Mouse (Mus musculus): ENCODE measurements around the gene Plekhh1. TPM values are rescaled to one million over a fixed set of nuclear protein-coding genes. Genes with fewer than 3 reads are reported as not detected.

The Plekhh1 gene
- polyA plus RNA-seq, 1 experiment, result not detected

- TF ChIP-seq GATA1 (IDR thresholded peaks at IDR 0.05; ENCODE audit: low read length), result no peak
These were observed 23.1 kb downstream of the Plekhh1 start for GRCm38 (mm10) chr12:79052073-79052472.

GRCm38 (mm10) chr12:79055276-79055675 is 26.3 kb downstream of the Plekhh1 start:
- no peak for TF ChIP-seq GATA1 (IDR thresholded peaks at IDR 0.05; ENCODE audit: low read length)

GRCm38 (mm10) chr12:79059573-79059972 is 30.6 kb downstream of the Plekhh1 start:
- no peak for TF ChIP-seq GATA1 (IDR thresholded peaks at IDR 0.05; ENCODE audit: low read length)

GRCm38 (mm10) chr12:79060134-79060533 is 31.2 kb downstream of the Plekhh1 start:
- no peak for TF ChIP-seq GATA1 (IDR thresholded peaks at IDR 0.05; ENCODE audit: low read length)

GRCm38 (mm10) chr12:79060766-79061652 is 32.0 kb downstream of the Plekhh1 start:
- TF ChIP-seq GATA1 (IDR thresholded peaks at IDR 0.05; ENCODE audit: low read length), result no peak

- no peak for TF ChIP-seq GATA1 (IDR thresholded peaks at IDR 0.05; ENCODE audit: low read length)
These were observed 35.5 kb downstream of the Plekhh1 start for GRCm38 (mm10) chr12:79064451-79064850.

- no peak for TF ChIP-seq GATA1 (IDR thresholded peaks at IDR 0.05; ENCODE audit: low read length)
These were observed 37.5 kb downstream of the Plekhh1 start for GRCm38 (mm10) chr12:79066431-79066830.

- TF ChIP-seq GATA1 (IDR thresholded peaks at IDR 0.05; ENCODE audit: low read length), result no peak
These were observed 38.6 kb downstream of the Plekhh1 start for GRCm38 (mm10) chr12:79067526-79067925.

- TF ChIP-seq GATA1 (IDR thresholded peaks at IDR 0.05; ENCODE audit: low read length), result no peak
These were observed 39.3 kb downstream of the Plekhh1 start for GRCm38 (mm10) chr12:79068306-79068705.

GRCm38 (mm10) chr12:79069187-79069608 is 40.2 kb downstream of the Plekhh1 start:
- no peak for TF ChIP-seq GATA1 (IDR thresholded peaks at IDR 0.05; ENCODE audit: low read length)

GRCm38 (mm10) chr12:79069916-79070315 is 41.0 kb downstream of the Plekhh1 start:
- no peak for TF ChIP-seq GATA1 (IDR thresholded peaks at IDR 0.05; ENCODE audit: low read length)

- TF ChIP-seq GATA1 (IDR thresholded peaks at IDR 0.05; ENCODE audit: low read length), result no peak
These were observed 41.9 kb downstream of the Plekhh1 start for GRCm38 (mm10) chr12:79070736-79071333.

GRCm38 (mm10) chr12:79072576-79072975 is 43.6 kb downstream of the Plekhh1 start:
- TF ChIP-seq GATA1 (IDR thresholded peaks at IDR 0.05; ENCODE audit: low read length), result no peak

- TF ChIP-seq GATA1 (IDR thresholded peaks at IDR 0.05; ENCODE audit: low read length), result no peak
These were observed 44.4 kb downstream of the Plekhh1 start for GRCm38 (mm10) chr12:79073362-79073761.

- no peak for TF ChIP-seq GATA1 (IDR thresholded peaks at IDR 0.05; ENCODE audit: low read length)
These were observed 60.3 kb downstream of the Plekhh1 start, which contains the start of gene Pigh for GRCm38 (mm10) chr12:79089182-79089812. Pigh (minus strand) TSS chr12:79089651.

- TF ChIP-seq GATA1 (IDR thresholded peaks at IDR 0.05; ENCODE audit: low read length), result no peak
These were observed 63.6 kb downstream of the Plekhh1 start for GRCm38 (mm10) chr12:79092569-79092968.

All from G1E-ER4 (cell line).